Mouse (Mus musculus): ENCODE results near the gene Atp5j. TPM values are rescaled to one million over a fixed set of nuclear protein-coding genes. Genes with fewer than 3 reads are reported as not detected.
A peak's percentile ranks its signal among the peaks of the same experiment; 100 is the strongest.

Gene Atp5j
- total RNA-seq (2021), result 100 to 1,000 TPM; 354 to 363 TPM
- long read RNA-seq, experiment 1, transcript Atp5j-201 (5 exons, 809 nt), result major isoform, 36 of 234 reads
- long read RNA-seq, experiment 1, partial matches to known transcripts, result 157 of 234 reads
- long read RNA-seq, experiment 1, other reads (novel, unspliced or antisense), result 34 of 234 reads
- long read RNA-seq, experiment 2, transcript Atp5j-201 (5 exons, 809 nt), result major isoform, 30 of 172 reads
- long read RNA-seq, experiment 2, partial matches to known transcripts, result 108 of 172 reads
- long read RNA-seq, experiment 2, other reads (novel, unspliced or antisense), result 28 of 172 reads

DNA sequence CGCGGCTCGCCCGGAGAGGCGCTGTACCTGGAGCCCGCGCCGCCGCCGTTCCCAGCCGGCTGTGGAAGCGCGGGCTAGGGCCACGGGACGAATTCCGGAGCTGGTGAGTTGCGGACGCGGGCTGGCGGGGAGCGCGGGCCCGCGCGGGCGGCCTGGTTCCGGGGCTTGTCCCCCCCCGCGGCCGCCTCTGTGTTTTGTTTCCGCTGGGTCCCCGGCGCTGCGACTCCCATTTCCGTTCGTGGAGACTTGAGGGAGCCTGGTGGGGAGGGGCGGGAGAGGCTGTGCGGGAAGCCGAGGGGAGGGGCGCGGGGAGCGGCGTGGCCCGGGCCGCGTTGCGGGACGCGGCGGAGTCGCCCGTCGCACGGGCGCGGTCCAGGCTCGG is at the start of gene Atp5j:
TSS of gene Atp5j (minus strand) at position 185 of the 382 bp plus-strand sequence.
- H3K27ac ChIP-seq, result peak within 1 kb of the TSS; percentile 100
- intact Hi-C loops (cut with DNase I), result loop anchor here (1.0 to 10.0 kb wide), 2 partner anchors 100 to 339 kb away; partner anchors contain the start of genes App and Mrpl39
- DNase-seq (ENCODE audit: extremely low spot score in 1 of 2, low spot score in 2 of 2), result peak; percentile 81 to 87

DNA sequence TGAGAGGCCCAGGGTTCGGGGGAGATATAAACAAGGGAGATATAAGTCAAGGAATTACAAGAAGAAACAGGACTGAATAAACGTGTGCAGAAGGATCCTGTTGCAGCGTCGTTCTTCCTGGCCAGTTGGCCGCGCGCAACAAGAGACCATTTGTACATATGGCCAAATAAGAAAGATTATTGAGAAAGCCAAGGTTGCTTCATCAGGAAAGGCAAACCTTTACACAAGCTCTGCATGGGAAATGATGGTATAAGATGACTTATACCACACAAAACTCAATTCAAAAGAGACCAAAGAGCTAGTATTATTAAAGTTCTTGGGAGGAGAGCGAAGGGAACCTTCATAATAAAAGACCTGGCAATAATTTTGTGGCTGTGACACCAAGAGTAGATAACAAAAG is 49.1 kb upstream of the Atp5j start:
- no peak for TF ChIP-seq CTCF (IDR thresholded peaks at IDR 0.05)
- DNase-seq (ENCODE audit: extremely low spot score in 1 of 2, low spot score in 2 of 2), result no peak
- Histone ChIP-seq H3K27ac (no peak overlapping the region), H3K4me3 (no peak overlapping the region)
- intact Hi-C loops (cut with DNase I), result no loop called here

More for the DNA sequence above, at the start of gene Atp5j:
- no peak for TF ChIP-seq CTCF (IDR thresholded peaks at IDR 0.05)
- H3K4me3 ChIP-seq, result peak within 1 kb of the TSS; percentile 100

- intact Hi-C loops (cut with DNase I), result no loop called here
- no peak for DNase-seq (ENCODE audit: extremely low spot score in 1 of 2, low spot score in 2 of 2)
- H3K27ac ChIP-seq, result no peak overlapping the region
- TF ChIP-seq CTCF (IDR thresholded peaks at IDR 0.05), result no peak
- H3K4me3 ChIP-seq, result no peak overlapping the region
Observed at GRCm38 (mm10) chr16:84881754-84882321, 46.4 kb upstream of the Atp5j start.

GRCm38 (mm10) chr16:84881168-84881567 is 45.7 kb upstream of the Atp5j start:
- no peak overlapping the region for H3K4me3 ChIP-seq
- intact Hi-C loops (cut with DNase I), result no loop called here

DNA sequence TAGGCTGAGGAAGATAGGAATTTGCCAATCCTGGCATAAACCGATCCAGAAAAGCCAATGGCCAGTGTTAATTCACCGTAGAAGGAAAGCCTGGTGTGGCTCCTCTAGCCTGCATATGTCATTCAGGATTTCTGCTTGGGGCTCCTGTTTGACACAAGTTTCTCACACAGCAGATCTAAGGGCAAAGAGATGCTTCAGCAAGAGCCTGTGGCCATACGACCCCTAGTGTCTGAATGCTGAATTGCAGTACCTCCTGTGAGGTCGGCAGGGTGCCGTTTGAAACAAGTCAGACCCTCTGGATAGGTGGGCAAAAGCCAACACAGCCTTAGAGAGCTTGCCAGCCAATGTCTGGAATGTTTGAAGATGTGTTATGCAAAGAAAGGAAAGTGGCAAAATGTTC is 43.7 kb upstream of the Atp5j start:
- peak; percentile 95 for TF ChIP-seq CTCF (IDR thresholded peaks at IDR 0.05)
- intact Hi-C loops (cut with DNase I), result loop anchor here (10.0 kb wide), 1 partner anchor 796 kb away; no protein-coding TSS in a partner anchor
- H3K4me3 ChIP-seq, result no peak overlapping the region
- H3K27ac ChIP-seq, result no peak overlapping the region
- peak; percentile 61 to 69 for DNase-seq (ENCODE audit: extremely low spot score in 1 of 2, low spot score in 2 of 2)

More at GRCm38 (mm10) chr16:84881168-84881567, 45.7 kb upstream of the Atp5j start:
- no peak for DNase-seq (ENCODE audit: extremely low spot score in 1 of 2, low spot score in 2 of 2)
- no peak for TF ChIP-seq CTCF (IDR thresholded peaks at IDR 0.05)
- no peak overlapping the region for H3K27ac ChIP-seq

- peak overlapping the region; percentile 72 for H3K27ac ChIP-seq
- intact Hi-C loops (cut with DNase I), result loop anchor here (10.0 kb wide), 1 partner anchor 799 kb away; no protein-coding TSS in a partner anchor
- no peak for DNase-seq (ENCODE audit: extremely low spot score in 1 of 2, low spot score in 2 of 2)
- no peak overlapping the region for H3K4me3 ChIP-seq
- no peak for TF ChIP-seq CTCF (IDR thresholded peaks at IDR 0.05)
Observed at GRCm38 (mm10) chr16:84876082-84876481, 40.7 kb upstream of the Atp5j start.

DNA sequence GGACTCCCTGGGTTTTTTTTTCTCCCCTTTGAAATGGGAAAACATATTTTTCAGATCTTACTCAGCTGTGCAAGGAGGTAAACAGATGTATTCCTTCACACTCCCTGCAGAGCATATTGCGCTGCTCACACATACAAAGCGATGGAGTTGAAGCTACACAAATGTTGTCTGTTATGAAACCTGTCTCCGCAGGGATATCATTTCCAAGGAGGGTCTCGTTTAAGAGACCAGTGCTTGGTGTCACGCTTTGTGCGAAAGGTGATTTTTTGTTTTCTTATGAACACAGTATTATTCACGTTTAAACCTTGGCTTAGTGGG is 40.3 kb upstream of the Atp5j start:
- intact Hi-C loops (cut with DNase I), result loop anchor here (1.0 to 10.0 kb wide), 3 partner anchors 42 to 799 kb away; partner anchors contain the start of gene App
- no peak for TF ChIP-seq CTCF (IDR thresholded peaks at IDR 0.05)

DNA sequence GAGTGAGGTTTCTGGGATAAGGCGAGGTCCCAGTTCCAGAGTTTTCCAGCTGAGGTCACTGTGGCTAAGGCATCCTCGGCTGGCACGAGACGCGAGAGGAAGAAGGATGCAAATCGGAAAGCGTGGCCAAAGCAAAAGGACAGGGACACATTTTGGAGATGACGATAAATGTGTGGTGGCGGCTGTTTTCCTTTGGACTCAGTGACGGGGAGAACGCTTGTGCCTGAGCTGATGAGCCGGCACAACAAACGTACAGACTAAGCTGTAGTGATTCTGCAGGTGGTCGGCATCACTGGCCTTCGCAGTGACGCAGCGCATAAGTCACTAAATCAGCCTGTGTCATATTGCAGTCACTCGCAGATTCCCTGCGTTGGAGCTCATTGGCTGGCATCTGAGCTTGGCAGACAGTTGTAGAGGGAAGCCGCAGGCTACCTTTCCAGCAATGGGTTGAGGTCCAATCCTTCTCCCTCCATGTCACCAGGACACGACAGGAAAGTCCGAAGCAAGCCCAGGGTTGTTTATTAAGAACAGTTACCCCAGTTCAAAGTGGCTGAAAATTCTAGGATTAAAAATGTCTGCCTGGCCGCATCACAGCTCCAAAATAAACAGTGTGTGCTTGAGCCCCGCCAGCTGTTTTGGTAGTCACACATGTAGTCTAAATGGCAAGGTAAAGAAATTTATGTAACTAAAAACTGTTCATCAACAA is 39.7 kb upstream of the Atp5j start:
- TF ChIP-seq CTCF (IDR thresholded peaks at IDR 0.05), result peak; percentile 24
- peak overlapping the region; percentile 35 for H3K4me3 ChIP-seq
- peak overlapping the region; percentile 72 for H3K27ac ChIP-seq
- intact Hi-C loops (cut with DNase I), result loop anchor here (1.0 to 10.0 kb wide), 3 partner anchors 42 to 800 kb away; partner anchors contain the start of gene App
- peak; percentile 23 to 61 for DNase-seq (ENCODE audit: extremely low spot score in 1 of 2, low spot score in 2 of 2)

More for the DNA sequence above, 40.3 kb upstream of the Atp5j start:
- Histone ChIP-seq H3K4me3 (peak overlapping the region; percentile 35), H3K27ac (peak overlapping the region; percentile 72)
- peak in 1 of 2 experiments; percentile 19 for DNase-seq (ENCODE audit: extremely low spot score in 1 of 2, low spot score in 2 of 2)

- H3K27ac ChIP-seq, result no peak overlapping the region
- intact Hi-C loops (cut with DNase I), result loop anchor here (2.0 to 10.0 kb wide), 2 partner anchors 299 to 801 kb away; partner anchors contain the start of gene App
- H3K4me3 ChIP-seq, result no peak overlapping the region
- DNase-seq (ENCODE audit: extremely low spot score in 1 of 2, low spot score in 2 of 2), result no peak
- no peak for TF ChIP-seq CTCF (IDR thresholded peaks at IDR 0.05)
Observed at GRCm38 (mm10) chr16:84873805-84874204, 38.4 kb upstream of the Atp5j start.

GRCm38 (mm10) chr16:84864656-84865055 is 29.2 kb upstream of the Atp5j start:
- no peak for DNase-seq (ENCODE audit: extremely low spot score in 1 of 2, low spot score in 2 of 2)
- no peak for TF ChIP-seq CTCF (IDR thresholded peaks at IDR 0.05)
- intact Hi-C loops (cut with DNase I), result no loop called here
- H3K4me3 ChIP-seq, result no peak overlapping the region
- H3K27ac ChIP-seq, result no peak overlapping the region

DNA sequence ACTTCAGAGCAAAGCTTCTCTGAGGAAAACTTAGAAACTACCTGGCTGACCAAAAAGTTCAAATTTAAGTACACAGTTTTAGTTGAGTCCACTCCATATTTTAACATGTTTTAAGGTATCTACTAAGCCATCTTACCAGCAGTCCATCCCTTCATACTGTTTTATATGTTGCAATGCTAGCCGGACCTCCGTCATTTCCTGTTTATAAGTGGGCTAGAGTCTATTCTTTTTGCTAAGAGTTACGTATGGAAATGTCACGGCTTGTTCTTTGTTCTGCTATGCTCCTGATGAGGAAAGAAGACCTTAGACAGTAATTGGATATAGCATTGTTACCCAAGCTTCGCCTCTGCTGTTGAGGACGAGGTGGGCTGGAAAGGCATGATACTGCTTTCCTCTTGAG is 18.1 kb upstream of the Atp5j start:
- TF ChIP-seq CTCF (IDR thresholded peaks at IDR 0.05), result no peak
- intact Hi-C loops (cut with DNase I), result no loop called here
- Histone ChIP-seq H3K27ac (no peak overlapping the region), H3K4me3 (no peak overlapping the region)
- DNase-seq (ENCODE audit: extremely low spot score in 1 of 2, low spot score in 2 of 2), result no peak

DNA sequence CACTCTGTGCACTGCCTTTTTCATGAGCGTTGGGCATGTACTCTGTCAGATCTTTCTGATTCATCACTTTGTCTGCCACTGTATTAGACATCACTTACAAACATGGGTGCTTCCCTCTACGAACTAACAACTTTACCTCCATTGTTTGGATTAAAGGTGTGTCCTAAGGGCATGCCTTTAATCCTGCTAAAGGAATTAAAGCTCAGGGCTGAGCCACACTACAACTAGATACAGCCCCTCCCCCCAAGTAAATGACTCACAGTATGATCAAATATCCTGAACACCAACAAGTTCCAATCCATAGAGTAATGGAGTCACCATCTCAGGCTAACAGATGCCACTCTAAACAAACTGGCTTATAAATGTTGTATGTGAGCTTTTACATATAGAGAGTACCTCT is 3.2 kb upstream of the Atp5j start:
- Histone ChIP-seq H3K4me3 (no peak overlapping the region), H3K27ac (no peak overlapping the region)
- no peak for DNase-seq (ENCODE audit: extremely low spot score in 1 of 2, low spot score in 2 of 2)
- TF ChIP-seq CTCF (IDR thresholded peaks at IDR 0.05), result no peak
- intact Hi-C loops (cut with DNase I), result loop anchor here (10.0 kb wide), 1 partner anchor 336 kb away; the partner anchor contains the start of gene App
